Mouse (Mus musculus) liver, adult 2 months (tissue): ENCODE results near the gene Fam19a1. TPM values are rescaled to one million over a fixed set of nuclear protein-coding genes. Genes with fewer than 3 reads are reported as not detected.

Source experiments
- DNase-seq: peaks from one replicate; pipeline ENCODE4 v3.0.0-alpha.2; 2011; ENCODE audit warnings: low read depth, low spot score; ENCODE audit errors: extremely low read depth
- H3K27ac ChIP-seq: fragments of 200-500 bp; replicated peaks from 2 replicates; pipeline ENCODE4 v1.5.1; 2012; ENCODE audit warnings: low read depth, mild to moderate bottlenecking, control low read depth, inconsistent platforms, low read length; ENCODE audit not compliant: insufficient read depth
- H3K27me3 ChIP-seq: fragments of 200-500 bp; 2 replicates; pipeline ENCODE4 v1.6.1; 2012; ENCODE audit warnings: mild to moderate bottlenecking, moderate library complexity, low read length, inconsistent platforms; ENCODE audit not compliant: control insufficient read depth, insufficient read depth
- H3K36me3 ChIP-seq: fragments of 200-500 bp; 2 replicates; pipeline ENCODE4 v1.6.1; 2012; ENCODE audit warnings: low read length, inconsistent platforms; ENCODE audit not compliant: control insufficient read depth, insufficient read depth
- H3K4me1 ChIP-seq: fragments of 200-500 bp; 2 replicates; pipeline ENCODE4 v1.6.1; 2011; ENCODE audit warnings: low read length; ENCODE audit not compliant: control insufficient read depth, insufficient read depth
- H3K4me3 ChIP-seq: fragments of 200-500 bp; 2 replicates; pipeline ENCODE4 v1.5.1; 2011; ENCODE audit warnings: low read depth, mild to moderate bottlenecking, control low read depth, low read length, moderate library complexity; ENCODE audit not compliant: insufficient read depth
- H3K79me2 ChIP-seq: fragments of 200-500 bp; 2 replicates; pipeline ENCODE4 v1.6.1; 2012; ENCODE audit warnings: inconsistent platforms, mild to moderate bottlenecking, low read length, moderate library complexity; ENCODE audit not compliant: control insufficient read depth, insufficient read depth
- H3K9ac ChIP-seq: fragments of 200-500 bp; 2 replicates; pipeline ENCODE4 v1.6.1; 2012; ENCODE audit warnings: low read depth, mild to moderate bottlenecking, control low read depth, inconsistent platforms, low read length
- CTCF ChIP-seq: fragments of 200-500 bp; IDR thresholded peaks from 2 replicates; pipeline ENCODE4 v1.5.1; 2011; ENCODE audit warnings: low read depth, low read length, control low read depth
- POLR2A ChIP-seq: fragments of 200-500 bp; IDR thresholded peaks from 2 replicates; pipeline ENCODE4 v1.6.1; 2011; ENCODE audit warnings: low read length, control low read depth; ENCODE audit not compliant: insufficient read depth; ENCODE audit errors: extremely low read depth
- WGBS: fragments of 180-500 bp; shearing (Covaris S2); methylation state at CpG from one replicate; pipeline ENCODE4 v1.1.7; 2018; 5-methylcytosine and 5-hydroxymethylcytosine counted together
- polyA plus RNA-seq: library from polyadenylated mRNA; depleted of rRNA; stranded (reverse); fragments of >200 nt; gene quantifications from 2 replicates; pipeline ENCODE4 v1.2.3, GENCODE M21; 2012
- total RNA-seq: library from RNA; depleted of rRNA; stranded (reverse); fragments of >200 nt; gene quantifications from 2 replicates; pipeline ENCODE4 v1.2.3, GENCODE M21; 2014

The Fam19a1 gene
- total and polyA plus RNA-seq, 2 experiments: 0.09 TPM; not detected in 1

- Histone ChIP-seq H3K36me3 (no peaks in the 10 kb centered on the region), H3K27ac (no peak overlapping the region), H3K9ac (no peak overlapping the region), H3K27me3 (no peaks in the 10 kb centered on the region), H3K4me3 (no peak overlapping the region), H3K79me2 (no peaks in the 10 kb centered on the region), H3K4me1 (no peaks in the 10 kb centered on the region)
- TF ChIP-seq POLR2A (no peak), CTCF (no peak)
- no peak for DNase-seq
- WGBS: 81% methylated on average over 5 of the region's 5 CpGs
These were observed 386.5 kb downstream of the Fam19a1 start for GRCm38 (mm10) chr6:96499464-96499863.

GRCm38 (mm10) chr6:96541600-96541999, 428.6 kb downstream of the Fam19a1 start:
- TF ChIP-seq CTCF (no peak), POLR2A (no peak)

GRCm38 (mm10) chr6:96544832-96545231, 431.9 kb downstream of the Fam19a1 start:
- H3K79me2 ChIP-seq: no peaks in the 10 kb centered on the region
- H3K4me3 ChIP-seq: no peak overlapping the region
- H3K27me3 ChIP-seq: no peaks in the 10 kb centered on the region
- no peaks in the 10 kb centered on the region for H3K36me3 ChIP-seq
- WGBS: 73% methylated on average over 3 of the region's 3 CpGs
- no peaks in the 10 kb centered on the region for H3K4me1 ChIP-seq
- TF ChIP-seq POLR2A (no peak), CTCF (no peak)
- H3K9ac ChIP-seq: no peak overlapping the region
- no peak overlapping the region for H3K27ac ChIP-seq
- DNase-seq: no peak

More at GRCm38 (mm10) chr6:96541600-96541999, 428.6 kb downstream of the Fam19a1 start:
- no peaks in the 10 kb centered on the region for H3K27me3 ChIP-seq
- no peaks in the 10 kb centered on the region for H3K4me1 ChIP-seq
- H3K79me2 ChIP-seq: no peaks in the 10 kb centered on the region
- WGBS: 82% methylated on average over 2 of the region's 2 CpGs
- H3K27ac ChIP-seq: no peak overlapping the region
- DNase-seq: no peak
- no peak overlapping the region for H3K4me3 ChIP-seq
- no peak overlapping the region for H3K9ac ChIP-seq
- H3K36me3 ChIP-seq: no peaks in the 10 kb centered on the region

- Histone ChIP-seq H3K9ac (no peak overlapping the region), H3K27me3 (no peaks in the 10 kb centered on the region), H3K4me3 (no peak overlapping the region), H3K4me1 (no peaks in the 10 kb centered on the region), H3K27ac (no peak overlapping the region), H3K36me3 (no peaks in the 10 kb centered on the region), H3K79me2 (no peaks in the 10 kb centered on the region)
- DNase-seq: no peak
- TF ChIP-seq POLR2A (no peak), CTCF (no peak)
- 84% methylated on average over 4 of the region's 4 CpGs for WGBS
These were observed 437.5 kb downstream of the Fam19a1 start for GRCm38 (mm10) chr6:96550431-96550830.

- H3K27me3 ChIP-seq: no peaks in the 10 kb centered on the region
- no peak overlapping the region for H3K27ac ChIP-seq
- DNase-seq: no peak
- H3K4me1 ChIP-seq: no peaks in the 10 kb centered on the region
- no peak overlapping the region for H3K4me3 ChIP-seq
- H3K36me3 ChIP-seq: no peaks in the 10 kb centered on the region
- no peaks in the 10 kb centered on the region for H3K79me2 ChIP-seq
- no peak overlapping the region for H3K9ac ChIP-seq
- WGBS: 64% methylated on average over 5 of the region's 5 CpGs
- TF ChIP-seq CTCF (no peak), POLR2A (no peak)
These were observed 465.7 kb downstream of the Fam19a1 start for GRCm38 (mm10) chr6:96578649-96579048.

- no peaks in the 10 kb centered on the region for H3K4me1 ChIP-seq
- TF ChIP-seq CTCF: no peak
- no peak for TF ChIP-seq POLR2A
- DNase-seq: no peak
- 74% methylated on average over 4 of the region's 4 CpGs for WGBS
- H3K27me3 ChIP-seq: no peaks in the 10 kb centered on the region
- H3K4me3 ChIP-seq: no peak overlapping the region
- no peaks in the 10 kb centered on the region for H3K36me3 ChIP-seq
- no peak overlapping the region for H3K9ac ChIP-seq
- no peak overlapping the region for H3K27ac ChIP-seq
- H3K79me2 ChIP-seq: no peaks in the 10 kb centered on the region
These were observed 467.8 kb downstream of the Fam19a1 start for GRCm38 (mm10) chr6:96580726-96581125.

GRCm38 (mm10) chr6:96581187-96581586, 468.2 kb downstream of the Fam19a1 start:
- TF ChIP-seq CTCF (no peak), POLR2A (no peak)
- WGBS: 82% methylated on average over 3 of the region's 3 CpGs
- no peak overlapping the region for H3K9ac ChIP-seq
- no peak overlapping the region for H3K27ac ChIP-seq
- H3K79me2 ChIP-seq: no peaks in the 10 kb centered on the region
- no peaks in the 10 kb centered on the region for H3K4me1 ChIP-seq
- no peak for DNase-seq
- no peak overlapping the region for H3K4me3 ChIP-seq
- H3K36me3 ChIP-seq: no peaks in the 10 kb centered on the region
- no peaks in the 10 kb centered on the region for H3K27me3 ChIP-seq
